14 mouse cellular contexts compared by ENCODE assay signal in the genomic region with DNA sequence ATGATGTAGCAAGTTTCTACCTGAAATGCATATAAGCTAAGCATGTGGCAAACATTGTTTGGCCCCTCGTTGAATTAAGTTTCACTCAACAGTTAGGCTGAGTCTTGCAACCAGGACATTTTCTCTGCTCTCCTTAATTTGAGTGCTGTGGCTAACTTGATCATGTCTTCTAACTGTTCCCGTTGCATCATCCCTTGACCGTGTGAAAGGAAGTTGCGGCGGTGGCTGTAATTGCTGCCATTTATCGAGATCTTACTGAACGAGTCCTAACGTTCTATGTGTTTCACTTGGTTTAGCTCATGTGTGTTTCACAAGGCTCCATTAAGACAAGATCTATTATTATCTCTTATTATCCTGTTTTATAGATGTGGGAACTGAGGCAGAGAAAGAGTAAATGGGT.
"Had no signal": no experiment of that assay in that cellular context is flagged by ENCODE, and none has a peak within 500 bp of the region (broad histone marks: within the 10 kb centered on the region; RNA-seq: fewer than 3 reads in every experiment).

No protein-coding gene starts in this region.

- DNase-seq: kidney, adult 11 months; kidney, adult 8-10 months; kidney, postnatal 10 days; kidney, postnatal 36 days; layer of hippocampus, postnatal 36 days; liver, embryonic 13.5 days; lung, adult 2 months; right cerebral cortex, adult 18-20 months; right cerebral cortex, postnatal 14 days; thymus, adult 2 months; thymus, postnatal 14 days; thymus, postnatal 4 days had no signal

- ATAC-seq: intestine, embryonic 15.5 days; midbrain, embryonic 16.5 days had no signal
